Mouse (Mus musculus) lung, embryonic 15.5 days (tissue): ENCODE measurements around the gene Gm10024. TPM values are rescaled to one million over a fixed set of nuclear protein-coding genes. Genes with fewer than 3 reads are reported as not detected.
"Not testable (repeated sequence)": the region's sequence is repeated elsewhere in the genome, so short reads cannot be mapped to it uniquely, and the experiment has no call there.

Source experiments
- ATAC-seq: fragments of 200-750 bp; cut with Nextera tagmentation; 2 replicates; pipeline ENCODE4 v1.8.0; 2017; ENCODE audit warnings: moderate number of reproducible peaks, borderline replicate concordance; ENCODE audit not compliant: low FRiP score, low TSS enrichment; ENCODE audit errors: extremely low read depth
- H3K27ac ChIP-seq: fragments of 300-500 bp; sonication (generic); 2 replicates; pipeline ENCODE4 v1.5.1; 2015; ENCODE audit warnings: moderate library complexity, mild to moderate bottlenecking, inconsistent platforms
- H3K27me3 ChIP-seq: fragments of 300-500 bp; sonication (generic); 2 replicates; pipeline ENCODE4 v1.6.1; 2015; ENCODE audit warnings: inconsistent platforms
- H3K36me3 ChIP-seq: fragments of 300-500 bp; sonication (generic); 2 replicates; pipeline ENCODE4 v1.6.1; 2015; ENCODE audit warnings: inconsistent platforms
- H3K4me1 ChIP-seq: fragments of 300-500 bp; sonication (generic); 2 replicates; pipeline ENCODE4 v1.6.1; 2015; ENCODE audit warnings: inconsistent platforms
- H3K4me2 ChIP-seq: fragments of 300-500 bp; sonication (generic); 2 replicates; pipeline ENCODE4 v1.6.1; 2015; ENCODE audit warnings: inconsistent platforms, mild to moderate bottlenecking, moderate library complexity
- H3K4me3 ChIP-seq: fragments of 300-500 bp; sonication (generic); 2 replicates; pipeline ENCODE4 v1.5.1; 2015; ENCODE audit warnings: mild to moderate bottlenecking, inconsistent platforms
- H3K9ac ChIP-seq: fragments of 300-500 bp; sonication (generic); 2 replicates; pipeline ENCODE4 v1.6.1; 2015; ENCODE audit warnings: inconsistent platforms
- H3K9me3 ChIP-seq: fragments of 300-500 bp; sonication (generic); 2 replicates; pipeline ENCODE4 v1.6.1; 2016; ENCODE audit warnings: inconsistent platforms
- WGBS: fragments of 180-500 bp; shearing (Covaris S2); methylation state at CpG from one replicate; pipeline ENCODE4 v1.1.7; 2015; 5-methylcytosine and 5-hydroxymethylcytosine counted together
- polyA plus RNA-seq: library from polyadenylated mRNA; unstranded; fragments of >200 nt; fragmentation: Nextera tagmentation; extraction: Ambion mirVana; gene quantifications from 2 replicates; pipeline ENCODE4 v1.2.1, GENCODE M21; 2015

The Gm10024 gene
- polyA plus RNA-seq, 1 experiment from 2014 or later, result not detected

DNA sequence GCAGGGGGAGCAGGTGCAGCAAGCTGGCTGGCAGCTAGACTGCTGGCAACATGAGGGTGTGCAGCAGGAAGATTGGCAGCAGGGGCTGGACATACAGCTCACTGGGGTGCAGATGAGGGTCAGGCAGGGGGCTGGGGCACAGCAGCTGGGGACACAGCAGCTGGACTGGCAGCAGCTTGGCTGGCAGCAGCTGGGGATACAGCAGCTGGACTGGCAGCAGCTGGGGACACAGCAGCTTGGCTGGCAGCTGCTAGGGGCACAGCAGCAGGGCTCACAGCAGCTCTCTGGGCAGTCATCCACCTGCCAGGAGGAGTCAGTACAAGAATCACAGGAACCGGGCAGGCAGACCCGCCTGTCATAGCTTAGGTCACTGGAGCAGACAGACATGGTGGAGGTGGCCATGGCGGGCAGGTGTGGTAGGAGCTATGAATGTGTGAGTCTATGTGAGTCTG lies 20.9 kb upstream of the Gm10024 start, which contains the start of gene Gm19402:
Gene Gm19402, minus strand, starts transcription at position 402 of the 452 bp plus-strand sequence.
- not testable (repeated sequence) for H3K36me3 ChIP-seq, H3K4me3 ChIP-seq, H3K9me3 ChIP-seq, H3K9ac ChIP-seq, H3K27ac ChIP-seq, H3K4me2 ChIP-seq, ATAC-seq
- WGBS, result 71% methylated on average over 3 of the region's 3 CpGs
- Histone ChIP-seq H3K4me1 (peaks cover 13% of the 10 kb centered on the region), H3K27me3 (peaks cover 26% of the 10 kb centered on the region)

DNA sequence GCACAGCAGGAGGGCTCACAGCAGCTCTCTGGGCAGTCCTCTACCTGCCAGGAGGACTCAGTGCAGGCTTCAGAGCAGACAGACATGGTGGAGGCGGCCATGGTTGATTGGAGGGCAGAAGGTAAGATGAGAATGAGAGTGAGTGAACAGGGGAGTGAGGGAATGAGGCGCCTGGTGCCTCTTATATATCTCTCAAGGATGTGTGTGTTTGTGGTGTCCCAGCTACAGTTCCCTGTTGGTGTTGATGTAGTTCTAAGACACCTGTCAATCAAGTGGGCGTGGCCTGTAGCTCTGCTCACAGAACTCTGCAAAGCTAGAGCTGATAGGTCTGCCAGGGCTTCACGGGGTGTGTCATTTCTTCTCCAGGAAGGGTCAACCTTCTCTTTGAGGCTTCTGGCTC lies 14.1 kb upstream of the Gm10024 start, which contains the start of gene Gm9508:
Gene Gm9508, minus strand, starts transcription at position 101 of the 400 bp plus-strand sequence.
- ATAC-seq, result no peak
- Histone ChIP-seq H3K27me3 (no peaks in the 10 kb centered on the region), H3K9me3 (no peaks in the 10 kb centered on the region), H3K27ac (no peak within 1 kb of the TSS), H3K4me2 (no peak within 1 kb of the TSS), H3K4me3 (no peak within 1 kb of the TSS), H3K36me3 (no peaks in the 10 kb centered on the region), H3K9ac (no peak within 1 kb of the TSS), H3K4me1 (no peaks in the 10 kb centered on the region)
- 27% methylated on average over 4 of the region's 4 CpGs for WGBS

DNA sequence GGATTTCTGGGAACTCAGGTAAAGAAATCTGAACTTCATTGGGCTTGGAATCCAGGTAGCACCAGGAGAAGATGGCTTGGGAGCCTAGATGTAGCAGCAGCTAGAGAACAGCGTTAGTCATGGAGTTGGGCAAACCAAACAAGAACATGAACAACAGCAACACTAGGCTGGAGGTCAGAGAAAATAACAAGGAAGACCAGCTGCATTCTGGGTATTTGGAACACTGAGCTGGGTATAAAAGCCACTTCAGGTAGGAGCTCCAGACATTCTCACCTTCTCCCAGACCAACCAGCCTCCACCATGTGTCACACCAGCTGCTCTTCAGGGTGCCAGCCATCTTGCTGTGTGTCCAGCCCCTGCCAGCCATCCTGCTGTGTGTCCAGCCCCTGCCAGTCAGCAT lies 4.9 kb upstream of the Gm10024 start, which contains the start of gene Gm10272:
Gene Gm10272, plus strand, starts transcription at position 301 of the 400 bp plus-strand sequence.
- Histone ChIP-seq H3K27ac (no peak within 1 kb of the TSS), H3K4me3 (no peak within 1 kb of the TSS), H3K4me1 (no peaks in the 10 kb centered on the region), H3K27me3 (no peaks in the 10 kb centered on the region), H3K9me3 (no peaks in the 10 kb centered on the region), H3K36me3 (no peaks in the 10 kb centered on the region), H3K9ac (no peak within 1 kb of the TSS), H3K4me2 (no peak within 1 kb of the TSS)
- no peak for ATAC-seq
- WGBS, result 96% methylated on average over 1 of the region's 1 CpGs

DNA sequence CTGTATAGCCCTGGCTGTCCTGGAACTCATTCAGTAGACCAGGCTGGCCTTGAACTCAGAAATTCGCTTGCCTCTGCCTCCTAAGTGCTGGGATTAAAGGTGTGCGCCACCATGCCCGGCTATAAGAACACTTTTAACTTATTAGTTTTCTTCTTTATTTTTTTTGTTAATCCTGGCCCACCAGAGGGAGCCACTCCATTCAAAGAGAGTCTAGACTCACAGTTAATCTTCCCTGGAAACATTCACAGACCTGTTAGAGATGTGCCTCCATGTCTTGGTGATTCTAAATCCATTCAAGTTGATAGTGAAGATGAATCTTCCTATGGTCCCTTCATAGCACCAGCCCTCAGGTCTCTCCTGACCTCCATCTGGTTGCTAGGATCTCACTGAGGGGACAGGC lies 1.4 kb upstream of the Gm10024 start:
- Histone ChIP-seq H3K27me3 (no peaks in the 10 kb centered on the region), H3K27ac (no peak overlapping the region), H3K36me3 (no peaks in the 10 kb centered on the region), H3K4me1 (no peaks in the 10 kb centered on the region), H3K9ac (no peak overlapping the region), H3K9me3 (no peaks in the 10 kb centered on the region), H3K4me2 (no peak overlapping the region), H3K4me3 (no peak overlapping the region)
- 77% methylated on average over 3 of the region's 3 CpGs for WGBS
- ATAC-seq, result no peak

DNA sequence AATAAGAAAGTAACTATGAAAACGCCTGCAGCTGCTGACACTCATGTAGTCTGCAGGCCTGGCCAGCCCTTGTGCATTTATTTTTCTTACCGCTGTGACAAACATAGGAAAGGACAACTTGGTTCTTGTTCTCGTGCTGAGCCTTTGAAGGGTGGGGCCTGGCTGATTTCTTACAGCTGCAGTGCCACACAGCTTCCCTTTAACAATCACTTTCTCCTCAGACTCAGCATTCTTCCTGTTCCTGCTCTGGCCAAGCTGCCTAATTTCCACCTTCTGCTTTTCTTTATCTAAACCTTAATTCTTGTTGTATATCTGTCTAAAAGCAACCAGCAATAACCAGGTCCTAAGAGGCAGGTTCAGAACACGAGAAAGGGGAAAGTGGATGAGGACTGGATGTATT lies 2.5 kb downstream of the Gm10024 start:
- Histone ChIP-seq H3K27ac (no peak overlapping the region), H3K9ac (no peak overlapping the region), H3K27me3 (no peaks in the 10 kb centered on the region), H3K9me3 (no peaks in the 10 kb centered on the region), H3K4me1 (no peaks in the 10 kb centered on the region), H3K4me3 (no peak overlapping the region), H3K36me3 (no peaks in the 10 kb centered on the region), H3K4me2 (no peak overlapping the region)
- 57% methylated on average over 4 of the region's 4 CpGs for WGBS
- ATAC-seq, result no peak

DNA sequence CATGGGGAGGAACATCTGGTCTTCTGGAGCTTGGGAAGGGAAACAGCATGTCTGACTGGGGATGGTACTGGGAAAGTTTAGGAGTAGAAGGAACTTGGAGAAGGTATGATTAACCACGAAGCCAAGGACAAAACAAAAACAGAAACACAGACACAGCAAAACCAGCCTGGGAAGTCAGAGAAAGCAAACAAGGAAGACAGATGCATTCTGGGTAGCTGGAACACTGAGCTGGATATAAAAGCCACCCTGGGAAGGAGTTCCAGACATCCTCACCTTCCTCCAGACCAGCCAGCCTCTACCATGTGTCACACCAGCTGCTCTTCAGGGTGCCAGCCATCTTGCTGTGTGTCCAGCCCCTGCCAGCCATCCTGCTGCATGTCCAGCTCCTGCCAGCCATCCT lies 4.2 kb downstream of the Gm10024 start, which contains the start of gene Gm10142:
Gene Gm10142, plus strand, starts transcription at position 301 of the 400 bp plus-strand sequence.
- WGBS, result 89% methylated on average over 1 of the region's 1 CpGs

DNA sequence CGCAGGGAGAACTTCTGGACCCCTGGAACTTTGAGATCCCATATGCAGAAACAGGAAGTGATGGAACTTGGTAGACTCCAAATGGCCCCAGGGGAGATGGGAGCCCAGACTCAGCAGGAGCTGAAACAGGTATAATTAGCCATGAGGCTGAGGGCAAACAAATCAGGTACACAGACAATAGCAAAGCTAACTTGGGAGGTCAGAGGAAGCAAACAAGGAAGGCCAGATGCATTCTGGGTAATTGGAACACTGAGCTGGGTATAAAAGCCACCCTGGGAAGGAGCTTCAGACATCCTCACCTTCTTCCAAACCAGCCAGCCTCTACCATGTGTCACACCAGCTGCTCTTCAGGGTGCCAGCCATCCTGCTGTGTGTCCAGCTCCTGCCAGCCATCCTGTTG lies 9.0 kb downstream of the Gm10024 start, which contains the start of gene Krtap12-1:
Gene Krtap12-1, plus strand, starts transcription at position 301 of the 400 bp plus-strand sequence.
- H3K4me1 ChIP-seq, H3K4me3 ChIP-seq, ATAC-seq, H3K36me3 ChIP-seq, H3K27ac ChIP-seq, H3K9me3 ChIP-seq, H3K4me2 ChIP-seq, H3K9ac ChIP-seq, H3K27me3 ChIP-seq: not testable (repeated sequence)
- 86% methylated on average over 1 of the region's 1 CpGs for WGBS

More for the DNA sequence above, 4.2 kb downstream of the Gm10024 start, which contains the start of gene Gm10142:
- ATAC-seq, result no peak
- H3K9me3 ChIP-seq, result no peaks in the 10 kb centered on the region
- H3K27ac ChIP-seq, result no peak within 1 kb of the TSS
- no peaks in the 10 kb centered on the region for H3K4me1 ChIP-seq
- H3K27me3 ChIP-seq, result no peaks in the 10 kb centered on the region
- no peak within 1 kb of the TSS for H3K9ac ChIP-seq
- no peak within 1 kb of the TSS for H3K4me2 ChIP-seq
- H3K36me3 ChIP-seq, result no peaks in the 10 kb centered on the region
- H3K4me3 ChIP-seq, result no peak within 1 kb of the TSS

DNA sequence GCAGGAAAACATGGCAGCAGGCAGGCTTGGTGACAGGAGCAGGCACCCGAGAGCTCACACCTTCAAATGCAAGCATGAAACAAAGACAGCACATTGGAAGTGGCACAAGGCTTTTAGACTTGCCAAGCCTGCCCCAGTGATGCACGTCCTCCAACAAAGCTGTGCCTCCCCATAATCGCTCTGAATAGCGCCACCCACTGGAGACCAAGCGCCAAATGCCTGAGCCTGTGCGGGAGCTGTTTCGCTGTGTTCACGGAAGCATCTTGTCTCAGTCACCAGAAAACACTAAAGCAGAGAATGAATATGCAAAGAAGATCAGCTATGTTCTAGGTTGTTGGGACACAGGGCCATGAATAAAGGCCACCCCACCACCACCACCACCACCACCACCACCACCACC lies 13.6 kb downstream of the Gm10024 start:
- Histone ChIP-seq H3K36me3 (no peaks in the 10 kb centered on the region), H3K27ac (no peak overlapping the region), H3K4me1 (no peaks in the 10 kb centered on the region), H3K9ac (no peak overlapping the region), H3K4me3 (no peak overlapping the region), H3K27me3 (no peaks in the 10 kb centered on the region), H3K4me2 (no peak overlapping the region), H3K9me3 (no peaks in the 10 kb centered on the region)
- ATAC-seq, result no peak
- WGBS, result 72% methylated on average over 8 of the region's 8 CpGs

DNA sequence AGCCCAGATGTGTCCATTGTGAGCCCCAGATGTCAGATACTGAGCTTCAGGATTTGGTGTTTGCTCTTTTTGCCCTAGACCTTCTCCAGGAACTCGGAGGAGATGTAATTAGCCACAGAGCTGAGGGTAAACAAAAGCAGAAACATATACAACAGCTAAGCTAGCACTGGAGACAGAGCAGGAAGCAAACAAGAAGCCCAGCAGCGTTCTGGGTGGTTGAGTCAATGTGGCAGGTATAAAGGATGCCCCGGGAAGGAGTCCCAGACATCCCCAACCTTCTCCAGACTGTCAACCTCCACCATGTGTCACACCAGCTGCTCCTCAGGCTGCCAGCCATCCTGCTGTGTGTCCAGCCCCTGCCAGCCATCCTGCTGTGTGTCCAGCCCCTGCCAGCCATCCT lies 14.9 kb downstream of the Gm10024 start, which contains the start of gene Gm10100:
Gene Gm10100, plus strand, starts transcription at position 301 of the 400 bp plus-strand sequence.
- no peak within 1 kb of the TSS for H3K4me3 ChIP-seq
- ATAC-seq, result no peak
- H3K27me3 ChIP-seq, result no peaks in the 10 kb centered on the region
- no peaks in the 10 kb centered on the region for H3K36me3 ChIP-seq
- H3K4me1 ChIP-seq, result no peaks in the 10 kb centered on the region
- H3K4me2 ChIP-seq, result no peak within 1 kb of the TSS
- no peaks in the 10 kb centered on the region for H3K9me3 ChIP-seq
- 17% methylated on average over 3 of the region's 3 CpGs for WGBS
- no peak within 1 kb of the TSS for H3K27ac ChIP-seq
- H3K9ac ChIP-seq, result no peak within 1 kb of the TSS

DNA sequence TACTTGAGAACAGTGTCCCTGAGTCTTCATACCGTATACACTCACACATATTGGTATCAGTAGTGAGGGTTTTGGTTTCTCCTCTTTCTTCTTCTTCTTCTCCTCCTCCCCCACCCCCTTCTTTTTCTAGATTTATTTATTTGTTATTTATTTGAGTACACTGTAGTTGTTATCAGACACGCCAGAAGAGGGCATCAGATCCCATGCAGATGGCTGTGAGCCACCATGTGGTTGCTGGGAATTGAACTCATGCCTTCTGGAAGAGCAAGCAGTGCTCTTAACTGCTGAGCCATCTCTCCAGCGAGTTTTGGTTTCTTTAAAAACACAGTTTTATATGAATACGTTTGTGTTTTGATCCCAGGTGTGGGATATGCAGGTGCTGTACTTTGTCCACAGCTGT lies 17.0 kb downstream of the Gm10024 start:
- no peaks in the 10 kb centered on the region for H3K9me3 ChIP-seq
- no peak overlapping the region for H3K27ac ChIP-seq
- H3K4me1 ChIP-seq, result no peaks in the 10 kb centered on the region
- no peak overlapping the region for H3K4me2 ChIP-seq
- WGBS, result 54% methylated on average over 4 of the region's 4 CpGs
- no peak overlapping the region for H3K9ac ChIP-seq
- no peak overlapping the region for H3K4me3 ChIP-seq
- ATAC-seq, result no peak
- no peaks in the 10 kb centered on the region for H3K36me3 ChIP-seq
- H3K27me3 ChIP-seq, result no peaks in the 10 kb centered on the region

DNA sequence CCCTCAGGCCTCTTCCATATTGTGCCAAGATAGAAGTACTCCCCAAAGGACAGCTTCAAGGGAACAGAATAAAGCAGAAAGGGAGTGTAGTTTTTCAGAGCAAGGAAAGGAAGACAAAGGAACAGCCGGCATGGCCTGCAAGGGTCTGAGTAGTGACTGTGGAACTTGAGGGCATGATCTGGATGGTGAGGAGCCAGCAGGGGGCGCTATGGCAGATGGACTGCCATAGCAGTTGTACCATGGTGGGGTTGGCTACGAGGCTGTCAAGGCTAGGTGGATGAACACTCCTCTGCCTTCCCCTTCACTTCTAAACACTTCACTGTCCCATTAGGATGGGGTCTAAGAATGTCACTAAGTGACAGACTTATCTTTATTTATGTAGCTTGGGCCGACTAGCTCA lies 18.0 kb downstream of the Gm10024 start:
- Histone ChIP-seq H3K27ac (no peak overlapping the region), H3K36me3 (no peaks in the 10 kb centered on the region), H3K27me3 (no peaks in the 10 kb centered on the region), H3K4me2 (no peak overlapping the region), H3K4me3 (no peak overlapping the region), H3K9me3 (no peaks in the 10 kb centered on the region), H3K4me1 (no peaks in the 10 kb centered on the region), H3K9ac (no peak overlapping the region)
- WGBS, result 40% methylated on average over 4 of the region's 4 CpGs
- ATAC-seq, result no peak

DNA sequence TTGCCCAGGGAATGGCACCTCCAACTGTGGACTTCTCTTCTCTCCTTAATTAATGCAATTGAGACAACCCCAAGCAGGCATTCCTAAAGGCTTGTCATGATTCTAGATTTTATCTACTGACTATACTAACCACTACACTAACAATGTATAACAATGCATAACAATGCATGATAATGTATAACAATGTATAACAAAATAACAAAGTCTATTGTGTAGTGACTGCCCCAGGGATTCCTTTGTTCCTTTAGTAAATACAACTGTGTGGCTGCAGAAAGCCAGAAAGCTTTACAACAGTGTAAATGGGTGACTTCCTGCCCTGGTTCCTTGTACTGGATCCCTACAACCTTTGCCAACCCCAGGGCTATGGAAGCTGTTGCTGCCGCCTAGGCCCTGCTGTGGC lies 24.7 kb downstream of the Gm10024 start:
- Histone ChIP-seq H3K9ac (no peak overlapping the region), H3K27ac (no peak overlapping the region), H3K9me3 (no peaks in the 10 kb centered on the region), H3K4me3 (no peak overlapping the region), H3K36me3 (no peaks in the 10 kb centered on the region), H3K4me1 (no peaks in the 10 kb centered on the region), H3K4me2 (no peak overlapping the region), H3K27me3 (no peaks in the 10 kb centered on the region)
- WGBS, result 82% methylated on average over 1 of the region's 1 CpGs
- no peak for ATAC-seq

DNA sequence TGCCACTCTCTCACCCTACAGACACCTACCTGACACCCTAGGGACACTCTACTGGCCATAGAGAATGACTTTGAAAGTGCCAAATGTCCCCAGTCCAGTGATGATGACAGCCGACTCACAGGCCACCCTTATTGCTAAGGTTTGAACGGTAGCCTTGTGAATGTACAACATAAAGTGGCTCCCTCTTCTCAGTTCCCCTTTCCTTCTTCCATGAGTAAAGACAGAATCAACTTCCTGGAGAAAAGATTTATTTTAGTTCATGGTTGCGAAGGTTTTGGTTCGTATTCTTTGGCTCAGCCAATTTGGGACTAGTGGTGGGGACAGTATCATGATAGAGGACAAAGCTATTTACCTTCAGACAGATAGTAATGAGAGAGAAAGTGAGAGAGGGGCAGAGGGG lies 27.7 kb downstream of the Gm10024 start:
- H3K36me3 ChIP-seq, result no peaks in the 10 kb centered on the region
- ATAC-seq, result no peak

More for the DNA sequence above, 27.7 kb downstream of the Gm10024 start:
- Histone ChIP-seq H3K4me2 (no peak overlapping the region), H3K9me3 (no peaks in the 10 kb centered on the region), H3K27ac (no peak overlapping the region), H3K4me1 (no peaks in the 10 kb centered on the region), H3K9ac (no peak overlapping the region), H3K4me3 (no peak overlapping the region), H3K27me3 (no peaks in the 10 kb centered on the region)
- WGBS, result 76% methylated on average over 4 of the region's 4 CpGs
